Mouse (Mus musculus) erythroblast, adult 5-6 weeks (primary cell): ENCODE measurements around the gene Frs2. TPM values are rescaled to one million over a fixed set of nuclear protein-coding genes. Genes with fewer than 3 reads are reported as not detected.

Experiments used
- ATAC-seq: replicated peaks from 2 replicates; pipeline ENCODE4 v1.8.0; 2016; ENCODE audit warnings: moderate number of reproducible peaks, mild to moderate bottlenecking, moderate TSS enrichment, inconsistent platforms; ENCODE audit not compliant: poor library complexity, low FRiP score, severe bottlenecking
- total RNA-seq, 2 experiments: library from RNA; stranded (forward) in 1 of 2; stranded (reverse) in 1 of 2; fragments of 150-400 nt in 1 of 2; fragments of 200-764, 138-1000 nt in 1 of 2; gene quantifications; 2 replicates each; pipeline versions ENCODE4 v1.2.3 to v1.2.4; 2015 to 2017; ENCODE audit warnings: low replicate concordance in 2 of 2

Frs2 gene
- total RNA-seq, 2 experiments from 2014 or later, result 23.4 to 24.2 TPM

DNA sequence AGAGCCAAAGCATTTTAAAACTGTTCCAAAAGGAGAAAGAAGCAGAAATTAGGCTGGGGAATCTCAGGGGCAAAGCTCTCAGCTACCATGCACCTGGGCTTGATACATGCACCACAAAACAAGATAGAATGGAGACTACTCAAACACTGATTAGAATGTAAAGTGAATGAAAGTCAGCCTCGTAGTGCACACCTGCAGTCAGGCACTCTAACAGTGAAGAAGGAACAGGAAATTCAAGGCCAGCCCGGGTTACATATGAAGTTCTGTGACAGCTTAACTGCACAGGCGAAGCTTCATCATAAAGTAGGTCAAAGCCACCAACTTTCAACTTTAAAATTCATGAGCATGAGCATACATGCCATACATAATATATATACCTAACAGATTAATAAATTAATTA lies 38.1 kb downstream of the Frs2 start:
- ATAC-seq, result no peak

DNA sequence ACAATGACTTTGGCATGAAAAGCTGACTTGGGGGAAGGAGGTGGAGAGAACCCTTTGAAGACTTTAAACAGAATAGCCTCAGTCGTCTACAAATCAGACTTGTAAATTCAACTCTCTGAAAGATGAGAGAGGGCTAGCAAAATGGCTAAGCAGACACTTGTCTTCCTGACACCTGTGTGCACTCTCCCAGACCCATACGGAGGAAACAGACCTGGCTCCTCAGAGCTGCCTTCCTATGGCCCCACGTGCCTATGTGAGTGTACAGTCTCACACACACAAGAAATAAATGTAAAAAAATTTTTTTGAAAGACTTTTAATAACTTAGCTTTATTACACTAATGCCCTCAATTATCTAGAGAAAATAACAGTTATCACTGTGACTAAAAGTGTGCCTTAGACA lies 41.6 kb downstream of the Frs2 start:
- ATAC-seq, result no peak

DNA sequence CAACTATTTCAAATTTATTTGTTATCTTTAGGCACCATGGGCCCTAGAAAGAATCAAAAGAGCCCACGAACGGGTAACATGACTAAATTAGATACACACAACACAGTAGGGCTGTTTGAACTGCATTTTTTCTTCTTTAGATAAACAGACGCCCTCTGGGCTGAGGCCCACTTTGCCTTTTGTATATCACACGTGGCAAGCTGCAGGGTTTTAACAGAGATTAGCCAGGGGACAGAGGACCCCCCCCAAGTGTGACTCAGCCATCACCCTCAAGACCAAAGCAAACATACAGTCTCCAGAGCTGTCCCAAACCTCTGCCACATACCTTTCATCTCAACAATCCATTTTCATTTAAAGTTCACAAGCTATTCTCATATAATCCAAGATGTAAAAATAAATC lies 42.1 kb downstream of the Frs2 start:
- peak; percentile 45; the same call in 1 of the 2 replicates for ATAC-seq

DNA sequence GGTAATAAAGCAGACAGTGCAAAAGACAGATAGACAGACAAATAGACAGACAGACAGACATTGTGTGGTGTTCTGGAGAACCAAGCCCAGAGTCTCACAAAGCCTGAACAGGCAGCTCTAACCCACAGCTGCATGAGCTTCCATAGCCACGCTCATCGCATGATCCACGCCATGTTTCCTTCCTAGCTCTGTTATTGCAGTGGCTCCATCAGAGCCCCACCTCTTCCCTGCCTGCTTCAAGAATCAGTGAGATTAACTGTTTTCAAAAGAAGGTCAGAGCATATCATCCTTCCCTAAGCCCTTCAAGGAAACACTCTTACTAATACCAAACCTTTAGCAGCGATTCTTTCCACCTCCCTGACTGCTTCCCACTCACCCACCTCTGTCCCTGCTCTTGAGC lies 43.3 kb downstream of the Frs2 start:
- peak; percentile 60 for ATAC-seq

DNA sequence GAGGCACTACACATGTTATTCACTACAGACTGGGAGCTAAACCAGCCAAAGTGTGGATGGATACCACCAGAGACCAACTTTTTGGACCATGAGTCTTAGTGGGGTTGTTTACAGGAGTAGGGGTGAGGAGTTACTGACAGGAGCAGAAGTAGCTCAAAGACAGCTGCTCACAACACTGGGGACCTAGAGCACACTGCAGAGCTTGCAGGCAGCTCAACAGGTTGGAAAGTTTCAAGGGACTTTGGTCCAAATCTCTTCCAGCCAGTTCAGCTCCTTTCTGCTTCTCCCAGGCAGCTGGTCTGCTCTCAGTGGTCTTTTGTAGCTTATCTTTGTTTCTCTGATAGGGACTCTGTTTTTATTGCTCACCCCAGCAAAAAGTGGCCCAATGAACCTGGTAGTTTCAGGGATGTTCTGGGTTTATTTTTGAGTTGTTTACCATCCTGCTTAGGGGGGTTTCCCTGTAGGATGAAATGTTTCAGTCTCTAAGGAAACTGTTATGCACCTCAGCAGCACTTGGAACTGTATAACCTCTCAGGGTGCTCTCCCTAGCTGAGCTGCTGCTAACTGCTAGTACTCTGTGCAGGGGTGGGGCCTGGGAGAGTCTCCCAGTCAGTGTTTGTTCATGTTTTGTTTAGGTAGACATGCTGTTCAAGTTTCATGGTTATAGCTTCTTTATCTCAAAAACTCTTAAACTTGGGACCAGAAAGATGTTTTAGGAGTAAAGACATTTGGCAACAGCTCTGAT lies 44.3 kb downstream of the Frs2 start:
- ATAC-seq, result 0 out of 2 replicates have a peak, but pooled peaks have one; percentile 41

DNA sequence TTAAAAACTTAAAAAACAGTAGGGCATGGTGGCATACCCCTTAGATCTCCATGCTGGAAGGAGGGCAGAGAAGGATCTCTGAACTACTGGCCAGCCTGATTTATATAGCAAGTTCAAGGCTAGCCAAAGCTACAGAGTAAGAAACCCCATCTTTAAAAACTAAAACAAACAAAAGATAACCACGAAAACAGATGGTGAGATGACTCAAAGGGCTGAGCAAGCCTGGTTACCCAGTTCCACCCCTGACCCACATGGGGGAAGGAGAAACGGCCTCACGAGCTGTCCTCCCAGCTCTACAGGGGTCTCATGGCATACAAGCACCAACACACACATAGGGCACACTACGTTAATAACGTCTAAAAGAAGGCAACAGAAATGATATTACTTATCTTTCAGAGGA lies 48.2 kb downstream of the Frs2 start:
- no peak for ATAC-seq

DNA sequence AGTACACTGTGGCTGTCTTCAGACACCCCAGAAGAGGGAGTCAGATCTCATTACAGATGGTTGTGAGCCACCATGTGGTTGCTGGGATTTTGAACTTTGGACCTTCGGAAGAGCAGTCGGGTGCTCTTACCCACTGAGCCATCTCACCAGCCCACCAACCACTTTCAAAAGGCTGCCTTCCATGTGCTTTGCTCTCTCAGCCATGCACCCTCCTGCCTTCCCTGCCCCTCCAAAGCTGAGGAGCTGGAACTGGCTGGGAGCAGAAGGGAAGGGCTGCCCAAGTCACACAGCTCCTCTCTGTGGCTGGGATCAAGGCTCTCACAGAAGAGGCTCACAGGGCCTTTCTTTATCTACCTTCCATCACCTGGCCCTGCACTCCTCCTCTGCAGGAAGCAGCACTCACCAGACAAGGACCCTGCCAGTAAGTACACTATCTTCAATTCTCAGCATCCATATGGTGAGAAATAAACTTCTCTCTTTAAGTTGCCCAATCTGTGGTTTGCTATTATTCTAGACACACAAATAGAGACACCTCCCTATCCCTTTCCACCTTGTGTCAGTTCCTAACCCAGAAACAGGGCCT lies 51.1 kb downstream of the Frs2 start:
- peak; percentile 47; the same call in 1 of the 2 replicates for ATAC-seq

DNA sequence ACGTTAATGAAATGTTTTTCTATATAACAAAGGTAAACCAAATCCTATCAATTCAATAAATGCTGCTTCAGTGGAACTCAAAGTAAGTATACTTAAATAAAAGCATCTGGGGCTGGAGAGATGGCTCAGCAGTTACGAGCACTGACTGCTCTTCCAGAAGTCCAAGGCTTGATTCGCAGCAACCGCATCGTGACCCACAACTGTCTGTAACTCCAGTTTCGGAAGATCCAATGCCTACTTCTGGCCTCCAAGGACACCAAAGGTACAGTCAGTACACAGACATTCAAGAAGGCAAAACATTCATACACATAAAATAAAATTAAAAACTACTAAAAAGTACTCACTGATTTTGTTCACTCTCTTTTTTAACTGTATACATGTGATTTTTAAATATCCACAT lies 52.2 kb downstream of the Frs2 start:
- no peak for ATAC-seq

DNA sequence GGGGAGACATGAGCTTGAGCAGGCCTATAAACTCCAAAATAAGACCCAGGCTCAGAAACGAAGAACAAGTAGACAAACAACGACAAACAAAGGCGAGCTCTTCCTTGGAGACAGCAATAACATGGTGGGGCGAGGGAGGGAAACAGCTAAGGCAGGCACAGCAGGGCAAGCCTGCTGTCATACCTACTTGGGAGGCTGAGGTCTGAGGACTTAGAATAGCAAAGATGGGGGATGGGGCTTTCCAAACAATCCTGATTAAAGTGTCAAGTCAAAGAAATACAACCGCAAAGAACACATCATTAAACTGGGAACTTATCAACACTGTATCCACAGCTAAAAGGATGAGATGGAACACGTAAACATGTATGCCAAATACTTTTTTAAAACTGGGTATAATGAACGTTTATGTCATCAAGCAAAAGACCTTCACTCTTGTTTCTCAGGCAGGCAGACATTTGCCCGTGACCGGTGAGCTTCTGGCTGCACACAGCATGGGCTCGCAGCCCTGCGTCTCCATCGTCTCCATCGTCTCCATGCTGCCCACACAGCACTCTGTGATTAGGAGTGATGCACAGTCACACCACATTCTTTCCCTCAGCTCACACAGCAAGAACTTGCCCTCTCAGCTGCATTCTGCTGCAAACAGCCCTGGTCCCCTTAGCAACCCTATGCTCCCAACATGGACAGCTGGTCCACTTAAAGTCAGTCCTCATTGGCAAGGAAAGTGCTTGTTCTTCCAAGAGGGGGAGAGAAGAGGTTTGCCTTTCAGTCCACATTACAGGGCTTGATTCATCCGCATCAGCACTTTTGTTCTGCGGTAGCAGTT lies 53.6 kb downstream of the Frs2 start:
- no peak for ATAC-seq

DNA sequence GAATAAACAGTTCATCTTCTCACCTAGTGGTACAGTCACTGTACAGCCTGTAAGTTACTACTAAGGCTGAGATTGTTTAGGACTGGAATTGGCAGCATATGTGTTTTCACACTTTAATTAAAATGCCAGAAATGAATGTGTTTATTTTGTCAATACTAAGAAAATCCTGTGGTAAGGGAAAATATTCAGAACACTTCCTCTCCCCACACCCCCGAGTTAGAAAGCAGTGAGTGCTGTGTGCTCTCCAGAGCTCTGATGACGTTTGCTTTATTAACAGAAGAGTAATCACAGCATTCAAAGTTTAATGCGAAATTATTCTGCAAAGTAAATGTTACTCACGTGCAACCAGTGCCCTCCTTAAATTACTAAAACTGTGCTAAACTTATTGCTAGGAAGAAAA lies 58.7 kb downstream of the Frs2 start:
- ATAC-seq, result no peak

DNA sequence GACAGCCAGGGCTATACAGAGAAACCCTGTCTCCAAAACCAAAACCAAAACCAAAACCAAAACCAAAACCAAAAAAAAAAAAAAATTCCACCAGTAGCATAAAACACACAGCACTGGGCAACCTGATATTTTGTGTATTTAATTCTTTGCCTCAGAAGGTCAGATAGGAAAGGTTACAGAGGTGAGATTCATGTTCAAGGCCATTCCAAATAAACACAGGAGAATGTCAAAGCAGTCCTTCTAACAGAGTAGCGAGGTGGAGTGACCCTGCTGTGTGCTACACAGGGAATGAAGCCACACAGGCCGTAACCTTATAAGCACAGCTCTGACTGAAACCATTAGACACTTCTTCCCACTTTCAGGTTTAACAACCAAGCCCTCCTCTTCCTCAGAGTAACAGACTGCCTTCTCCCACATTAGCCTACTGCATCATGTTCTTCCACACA lies 66.4 kb downstream of the Frs2 start:
- no peak for ATAC-seq

DNA sequence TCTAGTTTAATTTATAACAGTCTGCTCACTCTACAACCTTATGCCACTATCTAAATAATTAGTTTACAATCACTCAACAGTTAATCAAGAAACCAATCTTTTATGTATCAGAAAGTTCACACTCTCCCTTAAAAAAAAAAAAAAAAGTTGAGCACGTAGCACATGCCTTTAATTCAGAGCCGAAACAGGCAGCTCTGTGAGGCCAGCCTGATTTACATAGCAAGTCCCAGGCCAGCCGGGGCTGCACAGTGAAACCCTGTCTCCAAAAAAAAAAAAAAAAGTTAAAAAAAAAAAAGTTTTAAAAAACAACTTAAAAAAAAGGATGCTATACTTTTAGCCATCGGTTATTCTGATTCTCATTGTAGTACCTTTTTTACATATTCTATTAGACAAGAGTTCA lies 67.0 kb downstream of the Frs2 start:
- no peak for ATAC-seq

DNA sequence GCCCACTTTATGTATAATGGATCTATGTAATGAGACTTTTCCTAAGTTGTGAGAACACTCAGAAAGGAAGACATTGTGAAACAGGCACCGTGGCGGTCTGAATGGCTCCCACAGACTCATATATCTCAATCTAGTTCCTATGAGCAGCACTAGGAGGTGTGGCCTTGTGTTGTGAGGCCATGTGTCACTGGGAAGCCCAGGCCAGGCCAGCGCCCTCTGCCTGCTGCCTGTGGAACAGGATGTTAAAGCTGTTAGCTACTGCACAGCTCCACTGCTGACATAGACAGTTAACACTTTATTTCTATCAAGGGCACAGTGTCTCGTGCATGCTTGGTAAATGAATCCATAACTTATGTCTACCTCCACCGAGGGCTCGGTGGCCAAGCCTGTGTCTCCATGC lies 70.0 kb downstream of the Frs2 start:
- ATAC-seq, result peak; percentile 77

DNA sequence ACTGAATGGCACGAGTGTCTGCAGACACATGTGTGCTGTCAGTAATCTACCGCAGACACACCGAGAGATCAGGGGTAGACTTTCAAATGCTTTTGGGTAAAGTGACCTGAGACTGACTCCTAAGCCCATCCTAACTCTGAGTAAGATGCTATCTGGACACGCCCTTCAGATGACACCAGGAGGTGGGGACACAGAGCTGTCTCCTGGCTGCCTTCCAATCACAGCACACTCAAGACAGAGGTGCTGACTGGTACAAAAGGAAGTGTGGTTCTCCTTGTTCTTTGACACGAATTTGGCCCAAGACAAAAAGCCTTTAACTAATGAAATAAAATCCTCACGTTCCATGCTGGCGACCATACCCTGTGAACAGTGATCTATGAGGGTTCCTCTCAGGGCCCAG lies 75.2 kb downstream of the Frs2 start:
- ATAC-seq, result no peak

DNA sequence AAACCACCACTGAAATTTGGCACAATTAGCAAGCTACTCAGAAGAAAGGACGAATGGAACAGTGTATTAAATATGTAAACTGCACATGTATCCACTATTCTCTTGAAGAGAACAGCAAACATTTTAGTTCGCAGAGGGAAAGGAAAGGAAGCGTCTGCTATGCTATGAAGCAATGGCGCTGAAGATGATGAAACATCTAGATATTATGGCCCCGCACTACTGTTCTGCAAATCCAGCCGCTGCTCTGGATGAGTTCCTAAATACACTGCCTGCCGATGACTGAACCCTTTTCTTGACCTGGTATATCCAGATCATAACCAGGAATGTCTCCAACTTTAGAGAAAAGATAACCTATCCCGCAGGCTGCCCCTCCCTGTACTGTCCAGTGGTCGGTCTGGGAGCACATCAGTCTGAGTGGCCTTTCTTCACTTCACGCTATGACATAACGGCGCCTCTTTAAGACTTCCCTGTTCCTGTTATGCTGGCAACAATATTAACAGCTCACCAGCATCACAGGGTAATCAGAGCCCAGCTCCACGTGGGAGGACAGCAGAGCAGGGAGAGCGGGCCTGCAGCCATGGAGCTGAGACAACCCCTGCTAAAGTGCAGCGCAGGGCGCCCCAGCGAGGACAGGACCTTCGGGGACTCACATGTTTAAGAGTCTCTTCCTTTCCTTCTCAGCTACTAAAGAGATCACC lies 76.0 kb downstream of the Frs2 start:
- no peak for ATAC-seq

DNA sequence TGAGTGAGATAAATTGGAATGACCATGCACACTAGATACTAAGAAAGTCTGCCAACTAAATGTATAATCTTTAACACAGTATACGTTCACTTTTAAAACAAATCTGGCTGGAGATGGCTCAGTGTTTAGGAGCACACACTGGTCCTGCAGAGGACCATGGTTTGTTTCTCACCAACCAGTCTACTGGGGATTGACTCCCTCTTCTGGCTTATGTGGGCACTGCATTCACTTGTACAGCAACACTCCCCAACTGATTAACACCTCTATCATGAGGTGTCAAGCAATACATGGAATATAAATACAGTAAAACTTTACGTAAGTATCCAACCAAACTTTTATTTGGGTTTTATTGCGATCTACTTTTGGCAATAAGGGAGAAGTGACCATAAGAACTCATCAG lies 79.2 kb downstream of the Frs2 start:
- ATAC-seq, result peak; percentile 38; the same call in 1 of the 2 replicates

DNA sequence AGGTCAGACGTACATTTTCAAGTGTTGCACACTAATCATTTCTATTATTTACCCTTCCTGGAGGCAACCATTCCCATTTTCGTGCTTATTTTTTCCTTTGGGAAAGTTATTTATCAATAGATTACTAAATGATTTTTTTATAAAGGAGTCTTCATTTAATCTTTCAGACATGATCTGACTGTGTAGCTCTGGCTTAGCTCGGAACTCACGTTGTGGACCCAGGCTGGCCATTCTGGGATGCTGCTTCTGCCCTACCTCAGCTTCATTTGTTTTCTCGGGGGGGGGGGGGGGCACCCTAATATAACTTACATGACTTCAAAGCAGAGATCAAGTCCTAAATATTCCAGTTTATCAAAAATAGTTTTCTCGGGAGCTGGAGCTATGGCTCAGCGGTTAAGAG lies 84.3 kb downstream of the Frs2 start:
- no peak for ATAC-seq

DNA sequence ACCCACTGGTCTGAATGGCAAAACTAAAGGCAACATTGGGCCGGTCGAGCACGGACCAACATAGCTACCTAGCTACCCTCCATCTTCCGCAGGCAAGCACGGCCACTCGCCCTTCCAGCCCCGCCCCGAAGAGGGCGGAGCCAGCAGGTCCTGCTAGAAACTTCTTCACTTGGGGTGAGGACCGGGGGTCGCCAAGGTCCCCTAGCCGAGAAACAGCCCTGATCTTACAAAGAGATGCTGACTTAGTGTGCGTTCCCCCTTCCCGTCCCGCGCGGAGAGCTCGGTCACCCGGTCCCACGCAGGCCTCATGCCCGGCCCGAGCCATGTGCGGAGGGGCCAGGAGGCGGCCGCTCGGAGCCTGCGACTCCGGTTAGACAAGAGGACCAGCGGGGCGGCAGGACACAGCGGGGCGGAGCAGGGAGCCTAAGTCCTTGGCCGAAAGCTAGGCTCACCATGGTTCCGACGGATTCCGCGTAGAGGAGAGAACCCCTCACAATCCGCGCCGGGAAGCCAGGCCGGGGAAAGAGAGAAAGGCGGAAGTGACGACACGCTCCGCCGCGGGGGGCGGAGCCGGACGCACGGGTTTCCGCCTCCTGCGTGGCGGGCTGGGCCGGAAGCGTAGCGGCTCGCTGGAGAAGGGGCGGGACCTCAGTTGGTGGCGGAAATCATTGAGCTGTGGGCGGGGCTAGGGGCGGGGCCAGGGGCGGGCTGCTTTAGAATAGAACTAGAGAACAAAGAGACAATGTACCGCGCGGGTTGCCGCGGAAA lies 84.9 kb downstream of the Frs2 start, which contains the start of gene Cct2:
Gene Cct2 (minus strand): TSS at position 561 of the 768 bp plus-strand sequence.
- ATAC-seq, result peak; percentile 95

DNA sequence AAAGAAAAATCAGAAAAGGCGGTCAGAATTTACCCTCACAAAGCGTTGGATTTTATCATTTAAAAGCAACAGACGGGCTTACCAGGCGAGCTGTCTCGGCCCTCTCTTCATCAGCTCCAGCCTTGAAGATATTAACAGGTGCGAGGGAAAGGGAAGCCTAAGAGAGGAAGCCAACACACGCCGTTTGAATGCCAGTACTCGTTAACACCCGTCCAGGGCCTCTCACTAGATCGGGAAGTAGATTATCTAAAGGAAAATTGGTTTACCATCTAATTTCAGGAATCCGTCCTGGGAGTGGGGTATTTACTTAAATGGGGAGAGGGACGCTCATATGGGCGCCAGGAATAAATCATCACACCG lies 85.5 kb downstream of the Frs2 start:
- ATAC-seq, result peak; percentile 33
